Mouse (Mus musculus) kidney, postnatal 0 days (tissue): ENCODE results near the gene Bcat2. TPM values are rescaled to one million over a fixed set of nuclear protein-coding genes. Genes with fewer than 3 reads are reported as not detected.
A peak's percentile ranks its signal among the peaks of the same experiment; 100 is the strongest.

Experiments used
- ATAC-seq: fragments of 200-750 bp; cut with Nextera tagmentation; replicated peaks from 2 replicates; pipeline ENCODE4 v1.8.0; 2017; ENCODE audit warnings: low read depth, moderate number of reproducible peaks, moderate TSS enrichment, moderate library complexity; ENCODE audit not compliant: low FRiP score
- DNase-seq: peaks from one replicate; pipeline ENCODE4 v3.0.0-alpha.2; 2016; ENCODE audit warnings: low spot score
- H3K27ac ChIP-seq: fragments of 300-500 bp; sonication (generic); 2 replicates; pipeline ENCODE4 v1.5.1; 2014; ENCODE audit warnings: mild to moderate bottlenecking
- H3K27me3 ChIP-seq: fragments of 300-500 bp; sonication (generic); 2 replicates; pipeline ENCODE4 v1.6.1; 2014; ENCODE audit warnings: low read length, mixed read lengths; ENCODE audit not compliant: insufficient read depth
- H3K36me3 ChIP-seq: fragments of 300-500 bp; sonication (generic); 2 replicates; pipeline ENCODE4 v1.6.1; 2014; ENCODE audit warnings: low read length, mixed read lengths; ENCODE audit not compliant: insufficient read depth
- H3K4me1 ChIP-seq: fragments of 300-500 bp; sonication (generic); replicated peaks from 2 replicates; pipeline ENCODE4 v1.6.1; 2014; ENCODE audit warnings: antibody characterized with exemption, low read length, mixed read lengths; ENCODE audit not compliant: insufficient read depth
- H3K4me2 ChIP-seq: fragments of 300-500 bp; sonication (generic); 2 replicates; pipeline ENCODE4 v1.6.1; 2014; ENCODE audit warnings: mild to moderate bottlenecking, low read length, moderate library complexity, mixed read lengths
- H3K4me3 ChIP-seq: fragments of 300-500 bp; sonication (generic); replicated peaks from 2 replicates; pipeline ENCODE4 v1.5.1; 2014; ENCODE audit warnings: low read depth, low read length
- H3K9ac ChIP-seq: fragments of 300-500 bp; sonication (generic); 2 replicates; pipeline ENCODE4 v1.6.1; 2014; ENCODE audit warnings: low read depth, low read length
- H3K9me3 ChIP-seq: fragments of 300-500 bp; sonication (generic); replicated peaks from 2 replicates; pipeline ENCODE4 v1.6.1; 2016; ENCODE audit warnings: low read length, inconsistent platforms, mixed read lengths
- CTCF ChIP-seq: IDR thresholded peaks from 2 replicates; pipeline ENCODE4 v1.5.1; 2016; ENCODE audit warnings: antibody characterized with exemption, low read depth, mild to moderate bottlenecking, moderate library complexity
- WGBS: fragments of 180-500 bp; shearing (Covaris S2); extraction: QIAGEN DNeasy Blood & Tissue Kit; methylation state at CpG from one replicate; pipeline ENCODE4 v1.1.7; 2014; 5-methylcytosine and 5-hydroxymethylcytosine counted together
- polyA plus RNA-seq: library from polyadenylated mRNA; unstranded; fragments of >200 nt; fragmentation: Nextera tagmentation; extraction: Ambion mirVana; gene quantifications from 2 replicates; pipeline ENCODE4 v1.2.1, GENCODE M21; 2015

The Bcat2 gene
- polyA plus RNA-seq, 1 experiment from 2014 or later = 92.7 TPM

GRCm38 (mm10) chr7:45635711-45636688 lies 66.0 kb downstream of the Bcat2 start:
- Histone ChIP-seq H3K4me3 (no peak overlapping the region), H3K9me3 (no peaks in the 10 kb centered on the region), H3K27me3 (no peaks in the 10 kb centered on the region), H3K9ac (no peak overlapping the region), H3K4me1 (peaks cover 16% of the 10 kb centered on the region; the same call in 1 of the 2 replicates), H3K36me3 (0 out of 2 replicates have a peak, but pooled peaks cover 4% of the 10 kb centered on the region), H3K4me2 (no peak overlapping the region), H3K27ac (peak overlapping the region; percentile 64)
- DNase-seq (peak; percentile 89), ATAC-seq (no peak)
- no peak for TF ChIP-seq CTCF
- WGBS = 55% methylated on average over 15 of the region's 15 CpGs

DNA sequence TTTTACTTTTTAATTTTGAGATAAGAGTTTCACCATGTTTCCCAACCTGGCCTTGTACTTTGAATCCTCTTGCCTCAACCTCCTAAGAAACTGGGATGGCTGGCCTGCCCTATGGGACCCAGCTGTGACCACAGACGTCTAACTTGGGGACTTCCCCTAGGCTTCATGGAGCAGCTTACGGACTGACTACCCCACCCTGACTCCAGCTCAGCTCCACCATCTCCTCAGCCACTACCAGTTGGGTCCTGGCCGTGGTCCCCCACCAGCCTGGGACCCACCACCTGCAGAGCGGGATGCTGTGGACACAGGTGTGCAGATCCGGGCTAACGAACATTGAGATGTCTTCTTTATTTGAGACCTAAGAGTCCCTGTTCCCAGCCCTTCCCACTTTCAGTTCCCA lies 67.8 kb downstream of the Bcat2 start:
- ATAC-seq = no peak
- Histone ChIP-seq H3K27me3 (no peaks in the 10 kb centered on the region), H3K4me3 (no peak overlapping the region), H3K36me3 (0 out of 2 replicates have a peak, but pooled peaks cover 4% of the 10 kb centered on the region), H3K4me1 (peaks cover 32% of the 10 kb centered on the region), H3K9ac (no peak overlapping the region), H3K4me2 (no peak overlapping the region; the same call in 1 of the 2 replicates), H3K9me3 (no peaks in the 10 kb centered on the region), H3K27ac (no peak overlapping the region)
- TF ChIP-seq CTCF = no peak
- WGBS = 95% methylated on average over 6 of the region's 6 CpGs
- no peak for DNase-seq

DNA sequence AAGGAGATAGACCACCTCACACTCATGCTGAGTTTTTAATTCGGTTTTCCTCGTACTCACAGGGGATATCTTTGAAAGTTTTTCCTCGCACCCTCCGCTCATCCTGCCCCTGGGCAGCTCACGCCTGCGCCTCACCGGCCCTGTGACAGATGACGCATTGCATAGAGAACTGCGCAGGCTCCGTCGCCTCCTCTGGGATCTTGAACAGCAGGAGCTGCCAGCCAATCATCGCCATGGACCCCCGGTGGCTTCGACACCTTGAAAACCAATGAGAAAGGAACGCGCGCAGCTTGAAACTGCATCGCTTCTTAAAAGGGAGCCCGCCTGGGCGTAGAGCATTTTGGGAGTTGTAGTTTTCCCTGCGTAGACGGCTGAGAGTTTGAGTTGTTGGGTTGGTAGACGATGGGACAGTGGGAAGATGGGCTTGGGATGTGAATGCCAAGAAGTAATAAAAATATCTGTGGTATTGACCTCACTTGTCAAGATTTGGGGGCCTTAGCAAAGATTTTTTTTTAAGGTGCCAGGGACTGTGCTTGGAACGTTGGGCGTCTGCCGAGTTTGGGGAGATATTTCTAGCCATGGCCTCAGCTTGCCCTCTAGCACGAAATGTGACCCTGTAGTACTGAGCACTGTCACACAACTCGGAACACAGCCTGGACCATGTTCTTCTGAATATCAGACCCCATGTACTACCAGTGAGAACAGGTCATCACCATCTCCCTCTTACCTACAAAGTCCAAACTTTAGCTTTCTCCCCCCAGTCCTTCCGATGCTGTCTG lies 68.9 kb downstream of the Bcat2 start:
- H3K27ac ChIP-seq = no peak overlapping the region
- ATAC-seq (peak; percentile 81), DNase-seq (peak; percentile 99)
- no peak for TF ChIP-seq CTCF
- peaks cover 37% of the 10 kb centered on the region for H3K4me1 ChIP-seq
- 0 out of 2 replicates have a peak, but pooled peaks cover 4% of the 10 kb centered on the region for H3K36me3 ChIP-seq
- 23% methylated on average over 29 of the region's 29 CpGs for WGBS
- H3K27me3 ChIP-seq = no peaks in the 10 kb centered on the region
- H3K9ac ChIP-seq = no peak overlapping the region
- peak overlapping the region; percentile 34 for H3K4me2 ChIP-seq
- 0 out of 2 replicates have a peak overlapping the region, but pooled peaks have one; percentile 3 for H3K4me3 ChIP-seq
- no peaks in the 10 kb centered on the region for H3K9me3 ChIP-seq

Other genes with a start within 250 kb of the Bcat2 start
- 14.4 and 15.9 TPM in 2 replicates for gene Trpm4, start 236.4 kb upstream of the Bcat2 start, polyA plus RNA-seq
- gene Hrc, start 234.9 kb upstream of the Bcat2 start, polyA plus RNA-seq = 0.75 and 1.1 TPM in 2 replicates
- gene Ppfia3, start 203.1 kb upstream of the Bcat2 start, polyA plus RNA-seq = 4.3 and 5.4 TPM in 2 replicates
- 1.2 and 1.6 TPM in 2 replicates for gene Lin7b, start 199.6 kb upstream of the Bcat2 start, polyA plus RNA-seq
- gene Snrnp70, start 174.4 kb upstream of the Bcat2 start, polyA plus RNA-seq = 148 and 163 TPM in 2 replicates
- gene Kcna7, start 164.5 kb upstream of the Bcat2 start, polyA plus RNA-seq = 0.05 and 0.06 TPM in 2 replicates
- gene Ntf5, start 156.5 kb upstream of the Bcat2 start, polyA plus RNA-seq = 1.5 and 1.6 TPM in 2 replicates
- not detected in 2 replicates for gene Lhb, start 149.3 kb upstream of the Bcat2 start, polyA plus RNA-seq
- 26.0 and 26.9 TPM in 2 replicates for gene Gys1, start 135.3 kb upstream of the Bcat2 start, polyA plus RNA-seq
- gene Ruvbl2, start 132.1 kb upstream of the Bcat2 start, polyA plus RNA-seq = 94.6 and 98.9 TPM in 2 replicates
- 6,674 and 7,026 TPM in 2 replicates for gene Ftl1, start 110.3 kb upstream of the Bcat2 start, polyA plus RNA-seq
- 183 and 194 TPM in 2 replicates for gene Bax, start 103.3 kb upstream of the Bcat2 start, polyA plus RNA-seq
- 0.93 and 1.1 TPM in 2 replicates for gene Tulp2, start 88.3 kb upstream of the Bcat2 start, polyA plus RNA-seq
- gene Gm45808, start 83.3 kb upstream of the Bcat2 start, polyA plus RNA-seq = not detected in 2 replicates
- 1.8 TPM in 2 replicates for gene Dhdh, start 81.3 kb upstream of the Bcat2 start, polyA plus RNA-seq
- 246 and 265 TPM in 2 replicates for gene Nucb1, start 59.7 kb upstream of the Bcat2 start, polyA plus RNA-seq
- gene Ppp1r15a, start 43.9 kb upstream of the Bcat2 start, polyA plus RNA-seq = 21.4 and 21.9 TPM in 2 replicates
- gene Plekha4, start 43.8 kb upstream of the Bcat2 start, polyA plus RNA-seq = 5.1 and 5.8 TPM in 2 replicates
- 20.5 and 21.0 TPM in 2 replicates for gene Hsd17b14, start 15.3 kb upstream of the Bcat2 start, polyA plus RNA-seq
- 0.12 TPM in 1 of 2 replicates, not detected in the other for gene Fgf21, start 45.3 kb downstream of the Bcat2 start, polyA plus RNA-seq
- gene Fut1, start 47.1 kb downstream of the Bcat2 start, polyA plus RNA-seq = 0.08 and 0.26 TPM in 2 replicates
- gene Izumo1, start 51.7 kb downstream of the Bcat2 start, polyA plus RNA-seq = 0.17 and 0.29 TPM in 2 replicates
- gene Rasip1, start 57.3 kb downstream of the Bcat2 start, polyA plus RNA-seq = 16.9 and 21.1 TPM in 2 replicates
- gene Mamstr, start 69.8 kb downstream of the Bcat2 start, polyA plus RNA-seq = 3.9 and 4.8 TPM in 2 replicates
- 0.38 TPM in 2 replicates for gene Fut2, start 96.2 kb downstream of the Bcat2 start, polyA plus RNA-seq
- gene Ntn5, start 113.9 kb downstream of the Bcat2 start, polyA plus RNA-seq = 0.18 and 0.23 TPM in 2 replicates
- gene Sec1, start 124.2 kb downstream of the Bcat2 start, polyA plus RNA-seq = 0.13 and 0.32 TPM in 2 replicates
- gene Car11, start 129.7 kb downstream of the Bcat2 start, polyA plus RNA-seq = 7.5 and 8.9 TPM in 2 replicates
- 8.4 and 8.6 TPM in 2 replicates for gene Dbp, start 134.9 kb downstream of the Bcat2 start, polyA plus RNA-seq
- gene Rpl18, start 145.3 kb downstream of the Bcat2 start, polyA plus RNA-seq = 1,049 and 1,142 TPM in 2 replicates
- gene Sphk2, start 147.8 kb downstream of the Bcat2 start, polyA plus RNA-seq = 20.8 and 22.3 TPM in 2 replicates
- gene Fam83e, start 151.1 kb downstream of the Bcat2 start, polyA plus RNA-seq = 0.23 and 0.28 TPM in 2 replicates
- gene Spaca4, start 155.7 kb downstream of the Bcat2 start, polyA plus RNA-seq = not detected in 2 replicates
- 0.59 and 0.91 TPM in 2 replicates for gene Lmtk3, start 213.6 kb downstream of the Bcat2 start, polyA plus RNA-seq
- 3.7 and 3.9 TPM in 2 replicates for gene Sult2b1, start 214.5 kb downstream of the Bcat2 start, polyA plus RNA-seq
- 99.2 and 105 TPM in 2 replicates for gene Cyth2, start 244.4 kb downstream of the Bcat2 start, polyA plus RNA-seq